Mouse (Mus musculus) bone marrow, adult 2 months (tissue): ENCODE data around the gene Ubash3a. TPM values are rescaled to one million over a fixed set of nuclear protein-coding genes. Genes with fewer than 3 reads are reported as not detected.

Experiments
- H3K27ac ChIP-seq: fragments of 200-500 bp; 2 replicates; pipeline ENCODE4 v1.5.1; 2012; ENCODE audit warnings: low read depth, mild to moderate bottlenecking, control low read depth, inconsistent platforms, low read length; ENCODE audit not compliant: control insufficient read depth, poor library complexity, insufficient read depth
- H3K4me1 ChIP-seq: fragments of 200-500 bp; 2 replicates; pipeline ENCODE4 v1.6.1; 2011; ENCODE audit warnings: low read length; ENCODE audit not compliant: control insufficient read depth, insufficient read depth
- H3K4me3 ChIP-seq: fragments of 200-500 bp; replicated peaks from 2 replicates; pipeline ENCODE3; 2011; ENCODE audit warnings: mild to moderate bottlenecking, low read depth, low read length, control low read depth; ENCODE audit not compliant: control insufficient read depth
- CTCF ChIP-seq: fragments of 200-500 bp; IDR thresholded peaks from 2 replicates; pipeline ENCODE4 v1.5.1; 2011; ENCODE audit warnings: low read length, control low read depth; ENCODE audit not compliant: control insufficient read depth, insufficient read depth
- POLR2A ChIP-seq: fragments of 200-500 bp; IDR thresholded peaks from 2 replicates; pipeline ENCODE4 v1.6.1; 2011; ENCODE audit warnings: low read depth, mild to moderate bottlenecking, control low read depth, low read length, borderline replicate concordance; ENCODE audit not compliant: control insufficient read depth
- WGBS: fragments of 180-500 bp; shearing (Covaris S2); methylation state at CpG from one replicate; pipeline ENCODE4 v1.1.7; 2018; 5-methylcytosine and 5-hydroxymethylcytosine counted together
- polyA plus RNA-seq: library from polyadenylated mRNA; stranded (reverse); fragments of >200 nt; gene quantifications from 2 replicates; pipeline ENCODE4 v1.2.4, GENCODE M21; 2011; ENCODE audit warnings: low replicate concordance; ENCODE audit not compliant: missing spikeins, insufficient read depth, insufficient read length

Ubash3a gene
- polyA plus RNA-seq, 1 experiment = 13.0 TPM

DNA sequence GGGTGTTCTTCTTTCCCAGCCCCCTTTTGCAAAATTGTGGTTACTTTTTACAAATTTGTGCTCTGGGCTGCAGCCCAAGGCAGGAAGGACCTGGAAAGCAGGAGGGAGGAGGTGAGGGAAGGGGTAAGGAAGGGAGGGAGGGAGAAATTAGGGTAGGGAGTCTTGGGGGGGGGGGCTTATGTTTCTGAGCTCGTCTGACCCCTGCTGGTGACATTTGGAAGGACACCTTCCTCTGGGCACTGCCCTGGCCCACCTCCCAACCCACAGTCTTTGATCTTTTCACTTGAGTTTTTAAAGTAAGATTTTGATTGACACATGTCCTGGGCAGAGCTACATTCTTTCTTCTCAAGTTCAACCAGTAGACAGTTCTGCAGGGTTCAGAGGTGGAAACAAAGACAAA lies 35.1 kb downstream of the Ubash3a start:
- TF ChIP-seq CTCF (peak; percentile 49), POLR2A (no peak)
- 0% methylated on average over 1 of the region's 1 CpGs for WGBS
- H3K4me1 ChIP-seq = peaks cover 2% of the 10 kb centered on the region; the same call in 1 of the 2 replicates

DNA sequence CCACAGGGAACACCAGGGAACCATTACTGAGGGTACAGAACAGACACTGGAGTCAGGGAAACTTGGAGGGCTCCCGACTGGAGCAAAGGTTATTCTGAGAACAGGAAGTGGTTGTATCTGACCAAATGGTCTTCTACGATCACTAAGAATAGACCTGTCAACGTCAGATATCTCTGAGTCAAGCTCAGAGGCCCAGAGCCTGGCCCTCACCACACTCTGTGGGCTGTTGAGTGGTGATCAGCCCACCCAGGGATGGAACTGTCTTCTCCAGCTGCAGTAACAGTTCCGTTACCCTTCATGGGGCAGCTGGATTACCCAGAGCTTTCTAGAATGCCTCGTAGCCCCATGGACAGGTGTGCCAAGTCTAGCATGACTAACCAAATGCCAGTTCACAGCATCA lies 37.6 kb downstream of the Ubash3a start:
- WGBS = 25% methylated on average over 5 of the region's 5 CpGs

More for the DNA sequence above, 35.1 kb downstream of the Ubash3a start:
- Histone ChIP-seq H3K4me3 (no peak overlapping the region), H3K27ac (no peak overlapping the region)

DNA sequence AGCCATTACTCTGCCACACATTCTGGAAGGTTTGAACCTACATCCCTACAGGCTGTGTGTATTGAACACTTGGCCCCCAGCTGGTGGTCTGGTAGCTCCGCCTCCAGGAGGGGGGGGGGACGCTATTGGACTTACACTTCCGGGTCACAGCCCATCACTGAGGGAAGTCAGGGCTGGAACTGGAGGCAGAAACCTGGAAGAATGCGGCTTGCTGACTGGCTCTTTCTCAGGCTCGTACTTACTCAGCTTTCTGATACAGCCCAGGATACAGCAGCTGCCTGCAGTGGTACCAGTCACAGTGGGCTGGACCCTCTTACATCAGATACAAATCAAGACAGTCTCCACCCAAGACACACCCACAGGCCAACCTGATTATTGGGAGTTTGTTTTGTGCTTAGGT lies 39.5 kb downstream of the Ubash3a start:
- Histone ChIP-seq H3K4me1 (peaks cover 2% of the 10 kb centered on the region), H3K27ac (no peak overlapping the region), H3K4me3 (no peak overlapping the region)
- 64% methylated on average over 5 of the region's 5 CpGs for WGBS
- TF ChIP-seq POLR2A (no peak), CTCF (no peak)

More for the DNA sequence above, 37.6 kb downstream of the Ubash3a start:
- TF ChIP-seq CTCF = no peak
- no peak for TF ChIP-seq POLR2A
- Histone ChIP-seq H3K4me1 (peaks cover 2% of the 10 kb centered on the region; the same call in 1 of the 2 replicates), H3K27ac (no peak overlapping the region), H3K4me3 (no peak overlapping the region)

DNA sequence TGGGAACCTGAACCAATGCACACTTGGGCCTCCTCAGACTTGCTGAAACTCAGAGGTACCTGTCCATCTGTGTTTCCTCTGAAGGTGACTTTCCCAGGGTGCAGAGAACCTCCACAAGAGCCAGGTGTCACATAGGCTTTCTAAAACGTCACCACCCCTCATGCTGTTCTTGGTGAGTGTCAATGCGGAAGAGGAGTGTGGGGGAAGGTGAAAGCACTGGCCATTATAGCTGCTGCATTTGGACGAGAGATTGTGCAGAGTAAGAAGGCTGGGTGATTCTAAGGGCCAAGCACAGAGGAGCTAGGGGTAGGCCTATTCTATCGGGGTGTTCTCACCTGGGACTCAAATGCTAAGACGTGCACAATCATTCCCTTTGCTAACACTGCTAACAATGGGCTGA lies 46.3 kb downstream of the Ubash3a start:
- 74% methylated on average over 5 of the region's 5 CpGs for WGBS
- TF ChIP-seq CTCF (no peak), POLR2A (no peak)
- Histone ChIP-seq H3K4me1 (no peaks in the 10 kb centered on the region; the same call in 1 of the 2 replicates), H3K27ac (no peak overlapping the region), H3K4me3 (no peak overlapping the region)

DNA sequence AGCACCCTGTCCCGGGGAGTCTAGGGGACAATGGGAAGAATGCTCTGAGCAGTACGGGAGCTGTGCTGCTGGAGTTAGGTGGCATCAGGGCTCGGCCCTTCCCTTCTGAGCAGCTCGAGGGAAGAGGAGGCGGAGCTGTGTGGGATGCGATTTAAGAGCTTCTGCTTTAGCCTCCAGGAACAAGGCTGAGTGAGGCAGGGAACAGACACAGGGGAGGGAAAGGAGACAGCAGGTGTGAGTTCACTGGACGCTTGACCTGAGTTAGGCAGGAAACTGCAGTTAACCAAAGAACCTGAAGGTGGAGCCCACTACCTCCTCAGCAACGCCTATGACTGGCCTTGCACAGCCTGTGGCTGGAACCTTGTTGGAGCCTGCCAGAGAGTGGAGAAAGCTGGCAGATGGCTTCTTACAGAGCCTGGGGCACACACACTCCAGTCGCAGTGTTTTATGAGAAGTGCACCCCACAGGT lies 46.8 kb downstream of the Ubash3a start:
- Histone ChIP-seq H3K4me1 (no peaks in the 10 kb centered on the region; the same call in 1 of the 2 replicates), H3K4me3 (no peak overlapping the region), H3K27ac (peak overlapping the region; percentile 47; the same call in 1 of the 2 replicates)
- TF ChIP-seq POLR2A (no peak), CTCF (peak; percentile 74)
- 29% methylated on average over 9 of the region's 9 CpGs for WGBS

DNA sequence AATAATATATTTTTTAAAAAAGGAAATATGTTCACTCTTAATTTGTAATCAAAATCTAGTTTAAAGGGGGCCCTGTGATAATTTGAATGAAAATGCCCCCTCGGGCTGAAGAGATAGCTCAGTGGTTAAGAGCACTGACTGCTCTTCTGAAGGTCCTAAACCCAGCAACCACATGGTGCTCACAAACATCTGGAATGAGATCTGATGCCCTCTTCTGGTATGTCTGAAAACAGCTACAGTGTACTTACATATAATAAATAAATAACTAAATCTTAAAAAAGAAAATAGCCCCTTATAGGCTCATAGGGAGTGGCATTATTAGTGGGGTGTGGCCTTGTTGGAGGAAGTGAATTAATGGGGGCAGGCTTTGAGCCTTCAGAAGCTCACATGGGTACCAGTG lies 49.5 kb downstream of the Ubash3a start:
- no peaks in the 10 kb centered on the region for H3K4me1 ChIP-seq
- TF ChIP-seq POLR2A (no peak), CTCF (no peak)
- 36% methylated on average over 1 of the region's 1 CpGs for WGBS
- no peak overlapping the region for H3K4me3 ChIP-seq
- H3K27ac ChIP-seq = no peak overlapping the region

DNA sequence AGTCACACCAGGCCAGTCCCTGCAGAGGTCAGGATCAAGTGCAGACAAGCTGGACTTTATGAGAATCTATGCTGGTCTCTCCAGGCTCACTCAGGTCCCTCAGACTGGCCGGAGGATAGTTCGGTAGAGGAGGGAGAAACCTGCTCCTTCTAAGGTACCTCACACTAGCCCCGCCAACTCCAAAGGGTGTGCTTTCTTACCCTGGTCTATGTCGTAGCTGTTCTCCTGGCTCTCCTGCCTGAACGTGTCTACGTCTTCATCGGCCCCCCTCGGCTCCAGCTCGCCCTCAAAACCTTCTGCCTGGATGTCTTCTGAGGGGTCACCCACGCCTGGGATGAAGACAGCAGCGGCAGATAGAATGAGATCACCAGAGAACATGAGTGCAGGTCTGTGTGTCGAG lies 50.2 kb downstream of the Ubash3a start:
- 83% methylated on average over 12 of the region's 12 CpGs for WGBS
- Histone ChIP-seq H3K27ac (no peak overlapping the region), H3K4me1 (no peaks in the 10 kb centered on the region), H3K4me3 (no peak overlapping the region)
- no peak for TF ChIP-seq CTCF
- TF ChIP-seq POLR2A = no peak

DNA sequence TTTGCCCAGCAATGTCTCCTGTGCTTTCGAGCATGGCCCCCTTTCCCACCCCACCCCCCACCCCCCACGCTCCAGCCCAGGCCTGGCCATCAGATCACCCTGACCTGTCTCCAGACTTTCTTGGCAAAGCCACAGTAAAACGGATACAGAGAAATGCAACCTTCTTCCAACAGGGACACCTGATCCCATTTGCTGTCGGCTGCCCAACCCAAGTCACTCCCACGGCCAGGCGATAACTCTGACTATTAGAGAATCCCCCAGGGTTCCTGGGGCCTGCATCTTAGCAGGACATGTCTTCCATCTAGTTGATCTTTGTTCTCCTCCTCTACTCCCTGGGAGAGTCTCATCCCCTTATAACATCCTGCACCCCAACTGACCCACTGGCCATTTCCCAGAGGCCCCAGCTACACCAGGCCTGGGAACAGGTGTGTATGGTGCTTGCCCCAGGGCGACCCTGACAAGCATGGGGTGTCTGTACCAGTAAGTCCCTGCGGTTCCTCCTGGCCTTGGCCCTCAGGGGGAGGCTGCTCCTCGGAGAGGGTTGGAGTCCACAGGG lies 50.7 kb downstream of the Ubash3a start:
- TF ChIP-seq POLR2A (no peak), CTCF (no peak)
- no peaks in the 10 kb centered on the region; the same call in 1 of the 2 replicates for H3K4me1 ChIP-seq
- no peak overlapping the region for H3K27ac ChIP-seq
- H3K4me3 ChIP-seq = no peak overlapping the region
- 87% methylated on average over 9 of the region's 9 CpGs for WGBS
